ENCODE assay signal across 20 mouse cellular contexts in the genomic region with DNA sequence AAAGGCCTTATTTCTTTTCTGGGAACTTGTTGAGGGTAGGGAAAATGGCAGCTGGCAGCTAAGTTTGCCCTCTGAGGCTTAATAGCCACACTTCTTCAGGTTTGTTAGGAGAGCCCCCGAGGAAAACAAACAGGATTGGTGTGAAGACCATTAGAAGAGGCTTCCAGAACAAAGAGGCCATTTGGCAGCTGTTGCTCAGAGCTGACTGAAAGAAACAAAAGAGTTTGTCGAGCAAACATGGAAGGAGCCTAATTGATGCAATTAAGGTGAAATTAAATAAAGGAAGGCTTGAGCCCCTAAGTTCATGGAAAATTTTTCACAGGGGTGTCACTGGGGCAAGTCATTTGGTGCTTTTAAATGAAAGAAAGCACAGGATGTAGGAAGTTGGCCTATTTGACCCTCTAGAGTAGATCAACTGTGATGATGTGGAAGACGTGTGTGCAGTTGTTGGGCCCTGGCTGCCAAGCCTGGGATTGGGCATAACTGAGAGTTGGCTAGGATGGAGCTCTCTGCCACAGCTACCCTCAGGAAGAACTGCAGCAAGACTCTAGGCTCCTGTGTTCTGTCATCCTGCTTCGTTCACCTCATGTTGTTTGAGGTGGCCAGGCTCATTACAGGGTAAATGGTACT.
DNase-seq lines count a peak whose midpoint lies in the region; ATAC-seq and TF ChIP-seq lines count a peak whose summit lies in the region.
"Had no signal": no experiment of that assay in that cellular context is flagged by ENCODE, and none has a peak within 500 bp of the region (broad histone marks: within the 10 kb centered on the region; RNA-seq: fewer than 3 reads in every experiment).

No protein-coding gene starts in this region.

- no peak for TF ChIP-seq CTCF in cerebellum, adult 2 months (IDR thresholded peaks at IDR 0.05; ENCODE audit: borderline replicate concordance, insufficient read depth, low read depth, low read length)

- 19% methylated on average over 4 of the region's 4 CpGs for WGBS in forebrain, embryonic 13.5 days
- 28% methylated on average over 4 of the region's 4 CpGs for WGBS in large intestine, adult 2 months
- WGBS in cerebellum, adult 2 months = 34% methylated on average over 4 of the region's 4 CpGs

- peaks cover 26% of the 10 kb centered on the region for H3K27me3 ChIP-seq in forebrain, embryonic 13.5 days
- no peaks in the 10 kb centered on the region for H3K27me3 ChIP-seq in cerebellum, adult 2 months (ENCODE audit: control insufficient read depth, insufficient read depth, low read length)
- H3K27me3 ChIP-seq: embryonic facial prominence, embryonic 15.5 days; heart, embryonic 15.5 days; hindbrain, embryonic 15.5 days had no signal

- no peaks in the 10 kb centered on the region for H3K9me3 ChIP-seq in forebrain, embryonic 13.5 days (replicated peaks)
- H3K9me3 ChIP-seq: embryonic facial prominence, embryonic 15.5 days; heart, embryonic 15.5 days; hindbrain, embryonic 15.5 days had no signal

- ATAC-seq in forebrain, embryonic 13.5 days = peak; percentile 61; the same call in 1 of the 2 replicates
- ATAC-seq: intestine, embryonic 16.5 days had no signal

- no peak for TF ChIP-seq POLR2A in cerebellum, adult 2 months (IDR thresholded peaks at IDR 0.05; ENCODE audit: borderline replicate concordance, insufficient read depth, low read length)

- no peak overlapping the region for H3K27ac ChIP-seq in forebrain, embryonic 13.5 days
- no peak overlapping the region for H3K27ac ChIP-seq in cerebellum, adult 2 months (ENCODE audit: insufficient read depth, low read length)
- H3K27ac ChIP-seq: embryonic facial prominence, embryonic 15.5 days; heart, adult 2 months; heart, embryonic 15.5 days; hindbrain, embryonic 15.5 days had no signal

- peaks cover 7% of the 10 kb centered on the region; the same call in 1 of the 2 replicates for H3K4me1 ChIP-seq in forebrain, embryonic 13.5 days
- H3K4me1 ChIP-seq in cerebellum, adult 2 months (ENCODE audit: control insufficient read depth, insufficient read depth, low read length) = no peaks in the 10 kb centered on the region
- H3K4me1 ChIP-seq: embryonic facial prominence, embryonic 15.5 days; heart, embryonic 15.5 days; hindbrain, embryonic 15.5 days had no signal

- no peaks in the 10 kb centered on the region for H3K36me3 ChIP-seq in forebrain, embryonic 13.5 days (ENCODE audit: poor library complexity, severe bottlenecking)
- H3K36me3 ChIP-seq: embryonic facial prominence, embryonic 15.5 days; heart, embryonic 15.5 days; hindbrain, embryonic 15.5 days had no signal

- no peak overlapping the region for H3K4me2 ChIP-seq in forebrain, embryonic 13.5 days
- H3K4me2 ChIP-seq: embryonic facial prominence, embryonic 15.5 days; heart, embryonic 11.5 days; heart, embryonic 15.5 days; hindbrain, embryonic 15.5 days had no signal

- no peak overlapping the region for H3K9ac ChIP-seq in forebrain, embryonic 13.5 days
- H3K9ac ChIP-seq: embryonic facial prominence, embryonic 15.5 days; heart, embryonic 15.5 days; hindbrain, embryonic 15.5 days had no signal

- no peak overlapping the region for H3K4me3 ChIP-seq in forebrain, embryonic 13.5 days
- H3K4me3 ChIP-seq in cerebellum, adult 2 months (replicated peaks; ENCODE audit: insufficient read depth, low read depth, low read length) = no peak overlapping the region
- H3K4me3 ChIP-seq: embryonic facial prominence, embryonic 15.5 days; erythroblast, embryonic 14.5 days; heart, adult 2 months; heart, embryonic 15.5 days; hindbrain, embryonic 15.5 days had no signal

- intact Hi-C loops in heart, postnatal 10 days (cut with DNase I) = no loop called here
- intact Hi-C loops in left cerebral cortex, postnatal 25 days (cut with DNase I) = no loop called here
- intact Hi-C loops in gastrocnemius, postnatal 36 days (cut with DNase I) = no loop called here

- DNase-seq in heart, adult 11 months = peak; percentile 29
- no peak for DNase-seq in heart, postnatal 10 days
- DNase-seq in large intestine, adult 2 months (ENCODE audit: low read depth, low spot score) = peak; percentile 10
- DNase-seq in cerebellum, adult 2 months = no peak
- no peak for DNase-seq in left cerebral cortex, postnatal 25 days (ENCODE audit: low spot score in 2 of 2)
- no peak for DNase-seq in gastrocnemius, postnatal 36 days
- DNase-seq: adrenal gland, adult 8-10 months; cerebellum, adult 11-12 months; cerebellum, adult 9-11 months; cerebellum, postnatal 36 days; heart, adult 2 months; heart, postnatal 36 days; kidney, adult 2 months had no signal

Comparison
In these comparisons a context has a peak if more than half of its experiments do, and no peak if none do; other contexts are left out.
1. DNase-seq: peak in heart, adult 11 months (single experiment) and large intestine, adult 2 months (single experiment); none in heart, postnatal 10 days (0 of 2), cerebellum, adult 2 months (0 of 2), left cerebral cortex, postnatal 25 days (0 of 2) and gastrocnemius, postnatal 36 days (0 of 2).